Mouse (Mus musculus) megakaryocyte, embryonic 14.5 days (primary cell): ENCODE data around the gene Mab21l3.

ENCODE experiments used
- FLI1 ChIP-seq: IDR thresholded peaks from 2 replicates; pipeline ENCODE4 v1.6.1; 2012; ENCODE audit warnings: low read length, inconsistent platforms, mixed read lengths
- GATA1 ChIP-seq: IDR thresholded peaks from 3 replicates; pipeline ENCODE4 v1.6.1; 2012; ENCODE audit warnings: mixed read lengths, low read length, inconsistent platforms, borderline replicate concordance

DNA sequence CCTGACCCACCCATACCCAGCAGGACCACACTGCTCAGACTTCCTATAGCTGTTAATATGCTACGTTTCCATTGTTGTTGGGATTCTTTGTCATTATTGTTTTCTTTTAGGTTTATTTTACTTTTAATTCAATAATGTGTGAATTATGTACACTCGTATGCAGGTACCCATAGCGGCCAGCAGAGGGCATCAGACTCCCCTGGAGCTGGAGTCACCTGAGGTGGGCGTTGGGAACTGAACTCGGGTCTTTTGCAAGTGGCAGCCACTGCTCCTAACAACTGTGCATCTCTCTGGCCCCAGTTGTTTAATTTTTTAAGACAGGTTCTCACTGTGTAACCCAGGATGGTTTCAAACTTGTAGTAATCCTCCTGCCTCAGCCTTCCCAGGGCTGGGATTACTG is 26.7 kb downstream of the Mab21l3 start:
- TF ChIP-seq GATA1: no peak
- TF ChIP-seq FLI1: no peak
